Mouse (Mus musculus): Measurements from ENCODE around the gene Syt8.
"Not testable (repeated sequence)": the region's sequence is repeated elsewhere in the genome, so short reads cannot be mapped to it uniquely, and the experiment has no call there.

Syt8 gene

GRCm38 (mm10) chr7:142434137-142434865, at the start of gene Syt8:
Gene Syt8 (plus strand): TSS chr7:142434850.
- DNase-seq (ENCODE audit: low spot score): no peak

- DNase-seq (ENCODE audit: low spot score): no peak
Observed at GRCm38 (mm10) chr7:142385742-142386403, 48.8 kb upstream of the Syt8 start.

GRCm38 (mm10) chr7:142386621-142387201, 47.9 kb upstream of the Syt8 start:
- DNase-seq (ENCODE audit: low spot score): no peak

GRCm38 (mm10) chr7:142387419-142388148, 47.1 kb upstream of the Syt8 start, which contains the start of gene Ctsd:
Gene Ctsd (minus strand): TSS chr7:142388038.
- DNase-seq (ENCODE audit: low spot score): peak; percentile 98

- DNase-seq (ENCODE audit: low spot score): no peak
Observed at GRCm38 (mm10) chr7:142388198-142388597, 46.5 kb upstream of the Syt8 start.

- no peak for DNase-seq (ENCODE audit: low spot score)
Observed at GRCm38 (mm10) chr7:142388740-142389139, 45.9 kb upstream of the Syt8 start.

GRCm38 (mm10) chr7:142389961-142390650, 44.5 kb upstream of the Syt8 start:
- DNase-seq (ENCODE audit: low spot score): no peak

- no peak for DNase-seq (ENCODE audit: low spot score)
Observed at GRCm38 (mm10) chr7:142391108-142391507, 43.5 kb upstream of the Syt8 start.

- DNase-seq (ENCODE audit: low spot score): no peak
Observed at GRCm38 (mm10) chr7:142391609-142392008, 43.0 kb upstream of the Syt8 start.

- no peak for DNase-seq (ENCODE audit: low spot score)
Observed at GRCm38 (mm10) chr7:142393191-142393590, 41.5 kb upstream of the Syt8 start.

GRCm38 (mm10) chr7:142394261-142395190, 40.1 kb upstream of the Syt8 start:
- no peak for DNase-seq (ENCODE audit: low spot score)

- no peak for DNase-seq (ENCODE audit: low spot score)
Observed at GRCm38 (mm10) chr7:142395472-142395871, 39.2 kb upstream of the Syt8 start.

- no peak for DNase-seq (ENCODE audit: low spot score)
Observed at GRCm38 (mm10) chr7:142396611-142397010, 38.0 kb upstream of the Syt8 start.

GRCm38 (mm10) chr7:142398052-142398451, 36.6 kb upstream of the Syt8 start:
- DNase-seq (ENCODE audit: low spot score): no peak

GRCm38 (mm10) chr7:142399250-142399649, 35.4 kb upstream of the Syt8 start:
- no peak for DNase-seq (ENCODE audit: low spot score)

GRCm38 (mm10) chr7:142400112-142400749, 34.4 kb upstream of the Syt8 start:
- no peak for DNase-seq (ENCODE audit: low spot score)

- peak; percentile 69 for DNase-seq (ENCODE audit: low spot score)
Observed at GRCm38 (mm10) chr7:142400750-142401142, 33.9 kb upstream of the Syt8 start.

GRCm38 (mm10) chr7:142403591-142403990, 31.1 kb upstream of the Syt8 start:
- DNase-seq (ENCODE audit: low spot score): no peak

GRCm38 (mm10) chr7:142405134-142405533, 29.5 kb upstream of the Syt8 start:
- not testable (repeated sequence) for DNase-seq (ENCODE audit: low spot score)

GRCm38 (mm10) chr7:142407935-142408334, 26.7 kb upstream of the Syt8 start:
- DNase-seq (ENCODE audit: low spot score): no peak

Data from retina, embryonic 14.5 days (tissue).